Mouse (Mus musculus) kidney, adult 2 months (tissue): ENCODE measurements at regions not wholly inside any gene's neighbourhood (a gene's known extent, or its start where the extent isn't known, plus 50 kb on each side); places are given as distances from the start of the nearest gene placed in this dataset.

Source experiments
- CTCF ChIP-seq: fragments of 200-500 bp; conservative IDR thresholded peaks from 2 replicates; pipeline ENCODE4 v1.5.1; 2011; ENCODE audit warnings: low read depth, mild to moderate bottlenecking, control low read depth, low read length, moderate library complexity, mixed read lengths; ENCODE audit not compliant: insufficient read depth, insufficient read length
- POLR2A ChIP-seq: fragments of 200-500 bp; IDR thresholded peaks from one replicate; pipeline ENCODE4 v1.6.1; 2011; ENCODE audit warnings: low read depth, low read length, control low read depth

DNA sequence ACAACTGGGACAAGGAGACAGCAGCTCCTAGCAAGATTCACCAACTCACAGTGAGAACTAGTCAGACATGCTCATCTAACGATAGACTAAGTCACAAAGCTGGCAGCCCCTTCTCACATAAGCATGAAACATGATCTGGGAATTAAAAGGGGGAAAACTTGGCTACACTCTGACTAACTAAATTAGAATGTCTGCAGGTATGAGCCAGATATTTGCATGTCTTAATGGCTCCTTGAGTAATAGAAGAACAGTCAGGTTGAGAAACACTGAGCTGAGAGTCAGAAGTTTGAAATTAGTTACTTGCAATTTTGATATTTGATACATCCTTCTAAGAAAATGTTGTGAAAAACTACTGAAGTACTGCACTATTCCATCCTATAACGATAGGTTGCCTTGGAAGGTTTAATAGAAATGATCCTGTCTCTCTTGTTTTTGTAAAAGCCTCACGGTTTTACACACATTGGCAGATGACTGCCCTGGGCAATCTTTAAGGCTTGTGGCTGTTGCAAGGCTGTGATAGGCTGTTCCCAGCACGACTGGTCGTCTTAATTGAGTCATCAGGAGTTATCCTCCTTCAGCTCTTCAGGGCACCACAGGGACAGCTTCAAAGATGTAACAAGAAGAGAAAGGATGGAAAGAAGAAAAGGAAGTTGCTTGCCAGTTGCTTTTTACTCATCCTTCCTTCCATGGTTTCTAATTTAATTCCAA is 54.8 kb upstream of the Gpc5 start:
- TF ChIP-seq POLR2A = no peak
- TF ChIP-seq CTCF = no peak
